Mouse (Mus musculus) midbrain, embryonic 15.5 days (tissue): ENCODE measurements around the gene Inka2. TPM values are rescaled to one million over a fixed set of nuclear protein-coding genes. Genes with fewer than 3 reads are reported as not detected.

Source experiments
- ATAC-seq: fragments of 200-750 bp; cut with Nextera tagmentation; replicated peaks from 2 replicates; pipeline ENCODE4 v1.8.0; 2017; ENCODE audit warnings: moderate TSS enrichment
- H3K27ac ChIP-seq: fragments of 300-500 bp; sonication (generic); 2 replicates; pipeline ENCODE4 v1.5.1; 2015; ENCODE audit warnings: mild to moderate bottlenecking, inconsistent platforms
- H3K27me3 ChIP-seq: fragments of 300-500 bp; sonication (generic); replicated peaks from 2 replicates; pipeline ENCODE4 v1.6.1; 2015; ENCODE audit warnings: inconsistent platforms
- H3K36me3 ChIP-seq: fragments of 300-500 bp; sonication (generic); replicated peaks from 2 replicates; pipeline ENCODE4 v1.6.1; 2015; ENCODE audit warnings: inconsistent platforms
- H3K4me1 ChIP-seq: fragments of 300-500 bp; sonication (generic); 2 replicates; pipeline ENCODE4 v1.6.1; 2015; ENCODE audit warnings: inconsistent platforms
- H3K4me2 ChIP-seq: fragments of 300-500 bp; sonication (generic); 2 replicates; pipeline ENCODE4 v1.6.1; 2015; ENCODE audit warnings: inconsistent platforms, mild to moderate bottlenecking, moderate library complexity
- H3K4me3 ChIP-seq: fragments of 300-500 bp; sonication (generic); 2 replicates; pipeline ENCODE4 v1.5.1; 2015; ENCODE audit warnings: mild to moderate bottlenecking, inconsistent platforms
- H3K9ac ChIP-seq: fragments of 300-500 bp; sonication (generic); 2 replicates; pipeline ENCODE4 v1.6.1; 2015; ENCODE audit warnings: mild to moderate bottlenecking, inconsistent platforms
- H3K9me3 ChIP-seq: fragments of 300-500 bp; sonication (generic); 2 replicates; pipeline ENCODE4 v1.6.1; 2016; ENCODE audit warnings: inconsistent platforms
- WGBS: fragments of 180-500 bp; shearing (Covaris S2); methylation state at CpG from one replicate; pipeline ENCODE4 v1.1.7; 2015; ENCODE audit warnings: mixed read lengths; 5-methylcytosine and 5-hydroxymethylcytosine counted together
- polyA plus RNA-seq: library from polyadenylated mRNA; unstranded; fragments of >200 nt; fragmentation: Nextera tagmentation; extraction: Ambion mirVana; gene quantifications from 2 replicates; pipeline ENCODE4 v1.2.1, GENCODE M21; 2015

The Inka2 gene
- polyA plus RNA-seq, 1 experiment from 2014 or later = 6.0 TPM

DNA sequence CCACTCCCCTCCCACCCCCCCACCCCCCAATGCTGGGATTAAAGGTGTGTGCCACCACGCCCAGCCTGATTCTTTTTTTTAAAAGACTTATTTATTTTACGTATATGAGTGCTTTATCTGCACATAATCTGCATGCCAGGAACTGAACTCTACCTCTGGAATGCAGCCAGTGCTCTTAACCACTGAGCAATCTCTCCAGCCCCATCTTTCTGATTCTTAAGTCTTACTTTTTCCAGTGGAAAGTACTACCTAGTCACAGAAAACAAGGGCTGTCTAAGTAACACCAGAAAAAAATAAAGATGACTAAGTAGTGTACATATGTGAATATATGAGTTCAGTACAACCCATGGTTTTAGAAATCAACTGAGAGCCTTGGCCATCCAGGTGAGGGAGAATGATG is 42.1 kb downstream of the Inka2 start:
- Histone ChIP-seq H3K4me2 (no peak overlapping the region), H3K36me3 (no peaks in the 10 kb centered on the region), H3K9me3 (no peaks in the 10 kb centered on the region), H3K9ac (no peak overlapping the region), H3K27me3 (no peaks in the 10 kb centered on the region), H3K4me1 (no peaks in the 10 kb centered on the region), H3K4me3 (no peak overlapping the region), H3K27ac (no peak overlapping the region)
- 93% methylated on average over 2 of the region's 2 CpGs for WGBS
- no peak for ATAC-seq

- Histone ChIP-seq H3K4me3 (no peak overlapping the region), H3K4me2 (no peak overlapping the region), H3K27me3 (no peaks in the 10 kb centered on the region), H3K36me3 (no peaks in the 10 kb centered on the region), H3K4me1 (no peaks in the 10 kb centered on the region), H3K9ac (no peak overlapping the region), H3K9me3 (no peaks in the 10 kb centered on the region), H3K27ac (no peak overlapping the region)
- no peak for ATAC-seq
- WGBS = 92% methylated on average over 2 of the region's 2 CpGs
Observed at GRCm38 (mm10) chr3:105750810-105751209, 46.4 kb downstream of the Inka2 start.

- H3K36me3 ChIP-seq = no peaks in the 10 kb centered on the region
- no peak overlapping the region for H3K9ac ChIP-seq
- no peaks in the 10 kb centered on the region for H3K27me3 ChIP-seq
- no peak overlapping the region for H3K4me3 ChIP-seq
- no peak overlapping the region for H3K27ac ChIP-seq
- 74% methylated on average over 3 of the region's 3 CpGs for WGBS
- no peak overlapping the region for H3K4me2 ChIP-seq
- H3K4me1 ChIP-seq = peaks cover 5% of the 10 kb centered on the region
- H3K9me3 ChIP-seq = no peaks in the 10 kb centered on the region
- ATAC-seq = no peak
Observed at GRCm38 (mm10) chr3:105754184-105754583, 49.8 kb downstream of the Inka2 start.

GRCm38 (mm10) chr3:105755123-105755522 is 50.7 kb downstream of the Inka2 start:
- Histone ChIP-seq H3K36me3 (no peaks in the 10 kb centered on the region), H3K9ac (no peak overlapping the region), H3K27ac (no peak overlapping the region), H3K27me3 (no peaks in the 10 kb centered on the region), H3K9me3 (no peaks in the 10 kb centered on the region), H3K4me3 (no peak overlapping the region), H3K4me1 (peaks cover 5% of the 10 kb centered on the region), H3K4me2 (no peak overlapping the region)
- WGBS = 97% methylated on average over 9 of the region's 9 CpGs
- ATAC-seq = no peak

GRCm38 (mm10) chr3:105756505-105756904 is 52.1 kb downstream of the Inka2 start:
- Histone ChIP-seq H3K4me1 (peaks cover 5% of the 10 kb centered on the region), H3K27ac (no peak overlapping the region), H3K9me3 (no peaks in the 10 kb centered on the region), H3K9ac (no peak overlapping the region), H3K36me3 (no peaks in the 10 kb centered on the region), H3K4me3 (no peak overlapping the region), H3K27me3 (no peaks in the 10 kb centered on the region), H3K4me2 (no peak overlapping the region)
- ATAC-seq = no peak
- 78% methylated on average over 2 of the region's 2 CpGs for whole genome bisulfite sequencing

DNA sequence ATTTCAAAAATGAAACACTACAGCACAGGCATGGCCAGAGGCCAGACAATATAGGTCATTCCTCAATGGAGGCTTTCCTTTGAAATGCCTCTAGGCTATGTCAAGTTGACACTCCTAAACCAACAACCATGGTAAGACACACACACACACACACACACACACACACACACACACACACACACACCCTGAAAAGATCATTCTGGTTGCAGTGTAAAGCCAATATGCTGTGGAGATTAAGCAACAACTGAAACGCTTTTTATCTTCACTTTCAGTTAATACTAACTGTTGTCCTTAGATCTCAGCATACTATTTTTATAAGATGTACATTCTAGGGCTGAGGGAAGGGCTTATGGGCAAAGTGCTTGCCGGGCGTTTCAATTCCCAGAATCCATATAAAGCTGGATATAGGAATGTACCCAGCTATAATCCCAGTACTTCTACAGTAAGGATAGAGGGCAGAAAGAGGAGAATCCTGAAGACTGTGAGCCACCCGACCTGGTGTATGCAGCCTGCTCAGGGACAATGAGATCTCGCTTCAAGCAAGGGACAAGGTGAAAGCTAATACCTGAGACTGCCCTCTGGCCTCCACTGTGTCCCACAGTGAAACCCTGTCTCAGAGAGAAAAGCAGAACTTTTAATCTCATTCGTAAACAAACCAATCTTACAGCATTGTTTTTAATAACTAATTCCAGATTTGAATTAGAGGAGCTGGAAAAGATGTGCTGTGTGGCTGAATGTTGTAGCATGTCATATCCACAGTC is 53.1 kb downstream of the Inka2 start:
- Histone ChIP-seq H3K27ac (no peak overlapping the region), H3K4me3 (no peak overlapping the region), H3K27me3 (no peaks in the 10 kb centered on the region), H3K4me2 (no peak overlapping the region), H3K4me1 (peaks cover 5% of the 10 kb centered on the region), H3K9me3 (no peaks in the 10 kb centered on the region), H3K36me3 (no peaks in the 10 kb centered on the region), H3K9ac (no peak overlapping the region)
- 72% methylated on average over 6 of the region's 6 CpGs for WGBS
- ATAC-seq = no peak; the same call in 1 of the 2 replicates

DNA sequence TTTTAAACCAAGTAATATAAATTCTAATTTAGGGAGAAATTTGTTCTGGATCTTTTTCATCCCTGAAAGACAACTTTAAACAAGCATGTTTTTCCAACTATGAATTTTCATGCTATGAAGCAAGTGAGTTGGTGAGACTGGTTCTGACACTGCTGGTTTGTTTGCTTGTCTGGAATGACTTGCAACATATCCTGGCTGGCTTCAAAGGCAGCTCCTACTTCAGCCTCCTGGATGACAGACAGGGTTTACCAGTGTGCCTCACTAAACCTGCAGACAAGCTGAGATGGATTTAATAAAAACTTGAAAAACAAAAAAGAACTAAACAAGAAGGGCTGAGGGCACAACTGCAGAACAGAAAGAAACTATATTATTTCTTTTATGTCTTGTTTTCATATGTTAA is 53.7 kb downstream of the Inka2 start:
- H3K4me2 ChIP-seq = no peak overlapping the region
- no peak overlapping the region for H3K9ac ChIP-seq
- H3K4me1 ChIP-seq = peaks cover 5% of the 10 kb centered on the region
- H3K36me3 ChIP-seq = no peaks in the 10 kb centered on the region
- H3K9me3 ChIP-seq = no peaks in the 10 kb centered on the region
- ATAC-seq = no peak
- H3K27ac ChIP-seq = no peak overlapping the region
- H3K4me3 ChIP-seq = no peak overlapping the region
- H3K27me3 ChIP-seq = no peaks in the 10 kb centered on the region

- Histone ChIP-seq H3K9me3 (no peaks in the 10 kb centered on the region), H3K36me3 (no peaks in the 10 kb centered on the region), H3K9ac (no peak overlapping the region), H3K4me2 (no peak overlapping the region), H3K27me3 (no peaks in the 10 kb centered on the region), H3K27ac (no peak overlapping the region), H3K4me3 (no peak overlapping the region), H3K4me1 (peaks cover 5% of the 10 kb centered on the region)
- WGBS = 92% methylated on average over 4 of the region's 4 CpGs
- ATAC-seq = no peak
Observed at GRCm38 (mm10) chr3:105758658-105759057, 54.3 kb downstream of the Inka2 start.

DNA sequence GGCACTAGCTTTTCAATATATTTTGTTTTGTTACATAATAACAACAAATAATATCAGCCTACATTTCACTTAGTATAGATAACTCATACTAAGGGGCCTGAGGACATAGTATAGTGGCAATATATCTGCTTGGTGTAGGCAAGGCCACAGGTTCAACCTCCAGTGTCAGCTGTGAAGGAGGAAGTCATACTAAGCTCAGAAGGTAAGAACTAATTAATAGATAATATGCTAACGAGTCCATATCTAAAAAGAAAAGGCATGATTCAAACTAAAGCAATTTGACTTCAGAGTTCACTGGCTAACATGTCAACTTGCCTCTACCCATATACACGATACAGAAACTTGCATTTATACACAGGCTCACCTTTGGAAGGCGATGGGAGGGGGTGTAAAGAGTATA is 55.7 kb downstream of the Inka2 start:
- H3K36me3 ChIP-seq = no peaks in the 10 kb centered on the region
- H3K27ac ChIP-seq = no peak overlapping the region
- no peak for ATAC-seq
- H3K4me2 ChIP-seq = no peak overlapping the region
- no peaks in the 10 kb centered on the region for H3K9me3 ChIP-seq
- no peaks in the 10 kb centered on the region for H3K27me3 ChIP-seq
- no peak overlapping the region for H3K9ac ChIP-seq
- H3K4me3 ChIP-seq = no peak overlapping the region
- whole genome bisulfite sequencing = 97% methylated on average over 3 of the region's 3 CpGs
- peaks cover 5% of the 10 kb centered on the region for H3K4me1 ChIP-seq

DNA sequence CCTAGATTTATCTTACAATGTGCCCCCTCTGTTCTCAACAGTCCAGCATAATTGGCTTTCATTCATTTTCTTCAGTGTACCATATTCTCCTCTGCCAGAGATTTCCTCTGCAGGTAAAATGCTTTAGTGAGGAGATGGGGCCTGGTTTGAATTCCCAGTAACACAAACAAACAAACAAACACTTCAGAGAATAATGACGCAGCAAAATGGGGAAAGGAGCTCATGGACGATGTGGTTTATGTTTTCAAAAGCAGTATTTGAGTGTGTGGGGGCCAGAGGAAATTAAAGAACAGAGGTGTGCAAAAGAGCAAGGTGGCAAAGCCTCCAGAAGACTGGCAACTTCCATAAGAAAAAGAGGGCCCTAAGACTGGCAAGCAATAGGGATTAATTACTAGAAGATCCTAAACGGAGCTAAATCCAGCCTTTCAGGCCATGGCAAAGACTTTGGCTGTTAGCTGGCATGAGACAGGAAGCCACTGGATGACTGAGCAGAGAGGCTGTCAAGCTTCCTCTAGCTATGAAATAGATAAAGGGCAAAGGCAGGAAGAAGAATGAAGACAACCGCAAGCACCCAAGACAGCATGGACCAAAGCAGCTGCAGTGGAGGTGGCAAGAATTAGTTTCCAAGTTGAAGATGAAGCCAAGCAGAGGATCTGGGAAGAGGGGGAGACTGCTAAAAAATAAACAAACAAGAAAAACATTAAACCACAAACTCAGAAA is 58.9 kb downstream of the Inka2 start:
- no peak overlapping the region for H3K4me2 ChIP-seq
- H3K9me3 ChIP-seq = no peaks in the 10 kb centered on the region
- H3K4me1 ChIP-seq = no peaks in the 10 kb centered on the region
- H3K27me3 ChIP-seq = no peaks in the 10 kb centered on the region
- no peaks in the 10 kb centered on the region for H3K36me3 ChIP-seq
- H3K9ac ChIP-seq = no peak overlapping the region
- no peak for ATAC-seq
- 69% methylated on average over 4 of the region's 4 CpGs for WGBS
- no peak overlapping the region for H3K27ac ChIP-seq
- H3K4me3 ChIP-seq = no peak overlapping the region

DNA sequence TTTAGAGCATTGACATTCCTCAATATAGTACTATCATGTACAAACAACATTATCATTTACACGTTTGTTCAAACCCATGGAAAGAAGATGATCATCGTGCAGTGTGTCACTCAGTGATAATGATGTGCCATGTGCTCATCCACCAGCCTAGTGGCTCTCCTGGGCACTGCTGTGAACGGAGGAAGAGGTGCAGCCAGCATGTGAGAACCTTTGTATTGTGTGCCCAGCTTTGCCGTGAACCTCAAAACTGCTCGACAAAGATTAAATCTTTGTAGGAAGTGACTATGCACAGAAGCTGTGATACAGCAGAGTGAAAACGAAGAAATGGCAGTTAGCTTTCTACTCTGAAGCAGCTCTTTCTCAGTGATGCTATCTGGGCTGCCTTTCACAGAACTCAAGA is 64.1 kb downstream of the Inka2 start:
- Histone ChIP-seq H3K9ac (no peak overlapping the region), H3K36me3 (no peaks in the 10 kb centered on the region), H3K4me1 (no peaks in the 10 kb centered on the region), H3K4me2 (no peak overlapping the region), H3K27ac (no peak overlapping the region), H3K4me3 (no peak overlapping the region), H3K9me3 (no peaks in the 10 kb centered on the region), H3K27me3 (no peaks in the 10 kb centered on the region)
- 84% methylated on average over 6 of the region's 6 CpGs for WGBS
- no peak for ATAC-seq

- no peak overlapping the region for H3K27ac ChIP-seq
- no peak overlapping the region for H3K9ac ChIP-seq
- no peaks in the 10 kb centered on the region for H3K36me3 ChIP-seq
- H3K4me3 ChIP-seq = no peak overlapping the region
- H3K4me2 ChIP-seq = no peak overlapping the region
- WGBS = 90% methylated on average over 2 of the region's 2 CpGs
- ATAC-seq = no peak
- no peaks in the 10 kb centered on the region for H3K27me3 ChIP-seq
- H3K4me1 ChIP-seq = no peaks in the 10 kb centered on the region
- no peaks in the 10 kb centered on the region for H3K9me3 ChIP-seq
Observed at GRCm38 (mm10) chr3:105769380-105769779, 65.0 kb downstream of the Inka2 start.
